Mouse (Mus musculus) midbrain, embryonic 15.5 days (tissue): ENCODE results near the gene Gm21836. TPM values are rescaled to one million over a fixed set of nuclear protein-coding genes. Genes with fewer than 3 reads are reported as not detected.
"Not testable (repeated sequence)": the region's sequence is repeated elsewhere in the genome, so short reads cannot be mapped to it uniquely, and the experiment has no call there.

Experiments
- ATAC-seq: fragments of 200-750 bp; cut with Nextera tagmentation; replicated peaks from 2 replicates; pipeline ENCODE4 v1.8.0; 2017; ENCODE audit warnings: moderate TSS enrichment
- H3K27ac ChIP-seq: fragments of 300-500 bp; sonication (generic); 2 replicates; pipeline ENCODE4 v1.5.1; 2015; ENCODE audit warnings: mild to moderate bottlenecking, inconsistent platforms
- H3K27me3 ChIP-seq: fragments of 300-500 bp; sonication (generic); replicated peaks from 2 replicates; pipeline ENCODE4 v1.6.1; 2015; ENCODE audit warnings: inconsistent platforms
- H3K36me3 ChIP-seq: fragments of 300-500 bp; sonication (generic); replicated peaks from 2 replicates; pipeline ENCODE4 v1.6.1; 2015; ENCODE audit warnings: inconsistent platforms
- H3K4me1 ChIP-seq: fragments of 300-500 bp; sonication (generic); 2 replicates; pipeline ENCODE4 v1.6.1; 2015; ENCODE audit warnings: inconsistent platforms
- H3K4me2 ChIP-seq: fragments of 300-500 bp; sonication (generic); 2 replicates; pipeline ENCODE4 v1.6.1; 2015; ENCODE audit warnings: inconsistent platforms, mild to moderate bottlenecking, moderate library complexity
- H3K4me3 ChIP-seq: fragments of 300-500 bp; sonication (generic); 2 replicates; pipeline ENCODE4 v1.5.1; 2015; ENCODE audit warnings: mild to moderate bottlenecking, inconsistent platforms
- H3K9ac ChIP-seq: fragments of 300-500 bp; sonication (generic); 2 replicates; pipeline ENCODE4 v1.6.1; 2015; ENCODE audit warnings: mild to moderate bottlenecking, inconsistent platforms
- H3K9me3 ChIP-seq: fragments of 300-500 bp; sonication (generic); 2 replicates; pipeline ENCODE4 v1.6.1; 2016; ENCODE audit warnings: inconsistent platforms
- WGBS: fragments of 180-500 bp; shearing (Covaris S2); methylation state at CpG from one replicate; pipeline ENCODE4 v1.1.7; 2015; ENCODE audit warnings: mixed read lengths; 5-methylcytosine and 5-hydroxymethylcytosine counted together
- polyA plus RNA-seq: library from polyadenylated mRNA; unstranded; fragments of >200 nt; fragmentation: Nextera tagmentation; extraction: Ambion mirVana; gene quantifications from 2 replicates; pipeline ENCODE4 v1.2.1, GENCODE M21; 2015

Gm21836 gene
- not detected in 2 replicates for polyA plus RNA-seq

- H3K27me3 ChIP-seq, ATAC-seq, H3K4me2 ChIP-seq, H3K27ac ChIP-seq, H3K9ac ChIP-seq, H3K4me1 ChIP-seq, H3K4me3 ChIP-seq, H3K36me3 ChIP-seq: not testable (repeated sequence)
- WGBS = 92% methylated on average over 2 of the region's 2 CpGs
- peaks cover 11% of the 10 kb centered on the region; the same call in 1 of the 2 replicates for H3K9me3 ChIP-seq
Observed at GRCm38 (mm10) chr9:124493693-124494092, at the start of gene Gm21836. Gene Gm21836 (minus strand): TSS chr9:124493793.

- 58% methylated on average over 13 of the region's 15 CpGs for WGBS
- H3K4me3 ChIP-seq, H3K27ac ChIP-seq, H3K9me3 ChIP-seq, H3K4me1 ChIP-seq, H3K27me3 ChIP-seq, ATAC-seq, H3K4me2 ChIP-seq, H3K9ac ChIP-seq: not testable (repeated sequence)
- H3K36me3 ChIP-seq = peaks cover 12% of the 10 kb centered on the region
Observed at GRCm38 (mm10) chr9:124480361-124480980, 13.1 kb downstream of the Gm21836 start.

GRCm38 (mm10) chr9:124478081-124478480, 15.5 kb downstream of the Gm21836 start:
- no peaks in the 10 kb centered on the region for H3K27me3 ChIP-seq
- ATAC-seq = no peak
- 79% methylated on average over 3 of the region's 3 CpGs for WGBS

GRCm38 (mm10) chr9:124476096-124476902, 17.3 kb downstream of the Gm21836 start, which contains the start of gene Ppp2r3d:
Gene Ppp2r3d (minus strand): TSS chr9:124476898.
- peak; percentile 70 for ATAC-seq
- Histone ChIP-seq H3K4me1 (no peaks in the 10 kb centered on the region), H3K4me2 (no peak within 1 kb of the TSS), H3K4me3 (no peak within 1 kb of the TSS), H3K27me3 (no peaks in the 10 kb centered on the region), H3K36me3 (peaks cover 14% of the 10 kb centered on the region), H3K27ac (no peak within 1 kb of the TSS), H3K9me3 (no peaks in the 10 kb centered on the region), H3K9ac (no peak within 1 kb of the TSS)
- WGBS = 96% methylated on average over 22 of the region's 22 CpGs

More at GRCm38 (mm10) chr9:124478081-124478480, 15.5 kb downstream of the Gm21836 start:
- Histone ChIP-seq H3K36me3 (peaks cover 14% of the 10 kb centered on the region), H3K9me3 (no peaks in the 10 kb centered on the region), H3K4me2 (no peak overlapping the region), H3K9ac (no peak overlapping the region), H3K4me1 (no peaks in the 10 kb centered on the region), H3K27ac (no peak overlapping the region), H3K4me3 (no peak overlapping the region)

- no peak overlapping the region for H3K9ac ChIP-seq
- 0 out of 2 replicates have a peak, but pooled peaks have one; percentile 17 for ATAC-seq
- WGBS = 82% methylated on average over 15 of the region's 15 CpGs
- H3K4me2 ChIP-seq = no peak overlapping the region
- H3K27me3 ChIP-seq = no peaks in the 10 kb centered on the region
- H3K4me3 ChIP-seq = no peak overlapping the region
- H3K27ac ChIP-seq = no peak overlapping the region
- peaks cover 14% of the 10 kb centered on the region for H3K36me3 ChIP-seq
- H3K9me3 ChIP-seq = no peaks in the 10 kb centered on the region
- H3K4me1 ChIP-seq = no peaks in the 10 kb centered on the region
Observed at GRCm38 (mm10) chr9:124475689-124476088, 17.9 kb downstream of the Gm21836 start.

GRCm38 (mm10) chr9:124456572-124456971, 37.0 kb downstream of the Gm21836 start:
- Histone ChIP-seq H3K36me3 (no peaks in the 10 kb centered on the region), H3K4me1 (no peaks in the 10 kb centered on the region), H3K9me3 (no peaks in the 10 kb centered on the region), H3K4me3 (no peak overlapping the region), H3K9ac (no peak overlapping the region), H3K27me3 (no peaks in the 10 kb centered on the region), H3K4me2 (no peak overlapping the region), H3K27ac (no peak overlapping the region)
- WGBS = 0% methylated on average over 1 of the region's 1 CpGs
- no peak for ATAC-seq

Other genes with a start within 250 kb of the Gm21836 start
- gene 2010315B03Rik, start 181.1 kb downstream of the Gm21836 start, polyA plus RNA-seq = 13.8 TPM in 2 replicates
- gene Ppp2r3d, start 16.9 kb downstream of the Gm21836 start, polyA plus RNA-seq = 170 and 179 TPM in 2 replicates